Mouse (Mus musculus) G1E (cell line): ENCODE results near the gene Iqcd.

Source experiments
- CTCF ChIP-seq: IDR thresholded peaks from 2 replicates; pipeline ENCODE4 v1.5.1; 2012; ENCODE audit warnings: low read depth, low read length, inconsistent platforms, mixed read lengths
- GATA1 ChIP-seq: IDR thresholded peaks from 2 replicates; pipeline ENCODE4 v1.6.1; 2012; ENCODE audit warnings: borderline replicate concordance, low read length, inconsistent platforms, mixed read lengths
- GATA2 ChIP-seq: IDR thresholded peaks from 2 replicates; pipeline ENCODE4 v1.6.1; 2012; ENCODE audit warnings: low read depth, low read length, inconsistent platforms, borderline replicate concordance

DNA sequence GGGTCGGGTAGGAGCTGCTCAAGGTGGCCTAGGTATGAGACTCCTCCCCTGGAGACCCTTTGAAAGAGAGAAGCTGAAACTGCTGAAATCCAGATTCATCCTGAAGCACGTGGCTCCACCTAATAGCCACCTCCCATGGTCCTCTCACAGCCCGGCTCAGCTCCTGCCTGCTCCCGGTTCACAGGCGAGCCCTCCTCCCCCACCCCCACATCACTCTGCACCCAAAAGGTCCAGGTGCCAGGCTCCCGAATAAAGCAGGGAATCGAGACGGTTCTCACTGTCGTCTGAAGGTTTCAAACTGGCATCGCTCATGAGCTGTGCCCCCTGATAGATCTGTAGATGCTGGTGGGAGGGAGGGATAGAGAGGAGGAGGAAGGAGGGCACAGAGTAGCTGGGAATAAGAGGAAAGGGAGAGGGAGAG is 16.4 kb downstream of the Iqcd start:
- TF ChIP-seq CTCF (no peak), GATA1 (no peak), GATA2 (no peak)
